Mouse (Mus musculus) cortical plate, adult 2 months (tissue): Measurements from ENCODE around the gene Ncoa3.
A peak's percentile ranks its signal among the peaks of the same experiment; 100 is the strongest.

ENCODE experiments used
- CTCF ChIP-seq: fragments of 200-500 bp; IDR thresholded peaks from 2 replicates; pipeline ENCODE4 v1.5.1; 2011; ENCODE audit warnings: mild to moderate bottlenecking, control low read depth, low read length; ENCODE audit not compliant: insufficient read depth; ENCODE audit errors: extremely low read depth
- POLR2A ChIP-seq: fragments of 200-500 bp; IDR thresholded peaks from 2 replicates; pipeline ENCODE4 v1.6.1; 2011; ENCODE audit warnings: mild to moderate bottlenecking, low read length, control low read depth; ENCODE audit not compliant: insufficient read depth; ENCODE audit errors: extremely low read depth

GRCm38 (mm10) chr2:166059684-166060423, 67.4 kb downstream of the Ncoa3 start:
- TF ChIP-seq POLR2A (no peak), CTCF (peak; percentile 21; the same call in 1 of the 2 replicates)
